Mouse (Mus musculus) embryonic facial prominence, embryonic 14.5 days (tissue): Measurements from ENCODE around the gene Rapgef2. TPM values are rescaled to one million over a fixed set of nuclear protein-coding genes. Genes with fewer than 3 reads are reported as not detected.

Source experiments
- ATAC-seq: fragments of 200-750 bp; cut with Nextera tagmentation; 2 replicates; pipeline ENCODE4 v1.8.0; 2017; ENCODE audit warnings: low read depth, moderate number of reproducible peaks, moderate TSS enrichment
- DNase-seq: peaks from one replicate; pipeline ENCODE4 v3.0.0-alpha.2; 2015; ENCODE audit warnings: low spot score
- H3K27ac ChIP-seq: fragments of 300-500 bp; sonication (generic); replicated peaks from 2 replicates; pipeline ENCODE4 v1.5.1; 2014; ENCODE audit warnings: low read depth, mild to moderate bottlenecking, low read length, moderate library complexity
- H3K27me3 ChIP-seq: fragments of 300-500 bp; sonication (generic); replicated peaks from 2 replicates; pipeline ENCODE4 v1.6.1; 2014; ENCODE audit warnings: low read length; ENCODE audit not compliant: control insufficient read depth, insufficient read depth
- H3K36me3 ChIP-seq: fragments of 300-500 bp; sonication (generic); 2 replicates; pipeline ENCODE4 v1.6.1; 2014; ENCODE audit warnings: low read length, mixed read lengths; ENCODE audit not compliant: control insufficient read depth, insufficient read depth
- H3K4me1 ChIP-seq: fragments of 300-500 bp; sonication (generic); 2 replicates; pipeline ENCODE4 v1.6.1; 2014; ENCODE audit warnings: antibody characterized with exemption, low read length; ENCODE audit not compliant: control insufficient read depth, insufficient read depth
- H3K4me2 ChIP-seq: fragments of 300-500 bp; sonication (generic); 2 replicates; pipeline ENCODE4 v1.6.1; 2014; ENCODE audit warnings: low read depth, mild to moderate bottlenecking, low read length, moderate library complexity, mixed read lengths
- H3K4me3 ChIP-seq: fragments of 300-500 bp; sonication (generic); 2 replicates; pipeline ENCODE4 v1.5.1; 2014; ENCODE audit warnings: low read depth, mild to moderate bottlenecking, low read length
- H3K9ac ChIP-seq: fragments of 300-500 bp; sonication (generic); 2 replicates; pipeline ENCODE4 v1.6.1; 2014; ENCODE audit warnings: low read depth, mild to moderate bottlenecking, low read length, moderate library complexity, mixed read lengths
- H3K9me3 ChIP-seq: fragments of 300-500 bp; sonication (generic); 2 replicates; pipeline ENCODE4 v1.6.1; 2016; ENCODE audit warnings: low read length; ENCODE audit not compliant: control insufficient read depth
- WGBS: fragments of 180-500 bp; shearing (Covaris S2); extraction: QIAGEN DNeasy Blood & Tissue Kit; methylation state at CpG from one replicate; pipeline ENCODE4 v1.1.7; 2014; 5-methylcytosine and 5-hydroxymethylcytosine counted together
- polyA plus RNA-seq: library from polyadenylated mRNA; unstranded; fragments of >200 nt; fragmentation: Nextera tagmentation; extraction: Ambion mirVana; gene quantifications from 2 replicates; pipeline ENCODE4 v1.2.1, GENCODE M21; 2014

The Rapgef2 gene
- polyA plus RNA-seq, 1 experiment from 2014 or later: 8.5 TPM

DNA sequence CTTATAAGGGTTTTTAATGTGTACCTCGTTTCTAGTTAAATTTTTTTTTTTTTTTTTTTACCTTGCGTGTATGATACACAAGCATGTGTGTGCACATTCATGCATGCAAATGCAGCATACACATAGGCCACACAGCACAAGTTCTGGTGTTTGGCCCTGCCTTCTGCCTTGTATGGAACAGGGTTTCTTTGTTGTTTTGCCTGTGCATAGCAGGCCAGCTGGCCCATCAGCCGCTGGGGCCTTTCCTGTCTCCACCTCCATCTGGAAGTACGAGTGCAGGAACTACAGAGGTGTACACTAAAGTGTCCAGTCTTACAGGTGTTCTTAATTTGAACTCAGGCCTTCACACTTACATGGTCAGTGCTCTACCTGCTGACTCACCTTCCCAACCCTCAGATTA lies 80.3 kb downstream of the Rapgef2 start:
- WGBS: 63% methylated on average over 4 of the region's 4 CpGs

DNA sequence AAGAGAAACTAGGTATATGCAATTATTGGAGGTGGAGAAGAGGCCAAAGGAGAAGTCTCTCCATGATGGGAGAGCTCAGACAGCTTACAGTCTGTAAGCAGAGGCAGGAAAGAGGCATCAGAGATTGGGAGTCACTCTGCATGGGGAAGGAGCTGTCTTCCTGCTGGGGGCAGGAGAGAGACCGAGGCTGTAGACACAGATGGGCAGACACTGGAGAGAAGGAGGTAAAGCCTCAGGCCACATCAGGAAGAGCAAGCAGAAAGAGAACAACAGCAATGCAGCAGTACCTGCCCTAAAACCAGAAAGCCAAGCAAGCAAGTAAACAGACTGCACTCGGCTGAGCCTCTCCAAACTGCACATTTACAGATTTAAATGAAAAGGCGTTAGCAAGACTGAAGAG lies 81.2 kb downstream of the Rapgef2 start:
- peaks cover 4% of the 10 kb centered on the region; the same call in 1 of the 2 replicates for H3K36me3 ChIP-seq
- no peaks in the 10 kb centered on the region for H3K9me3 ChIP-seq
- no peaks in the 10 kb centered on the region for H3K27me3 ChIP-seq
- no peak overlapping the region for H3K4me3 ChIP-seq
- DNase-seq (no peak), ATAC-seq (no peak)
- H3K9ac ChIP-seq: no peak overlapping the region
- no peak overlapping the region for H3K27ac ChIP-seq
- peaks cover 13% of the 10 kb centered on the region for H3K4me1 ChIP-seq
- H3K4me2 ChIP-seq: no peak overlapping the region
- WGBS: 29% methylated on average over 3 of the region's 3 CpGs

More for the DNA sequence above, 80.3 kb downstream of the Rapgef2 start:
- H3K9ac ChIP-seq: no peak overlapping the region
- H3K27ac ChIP-seq: no peak overlapping the region
- no peaks in the 10 kb centered on the region for H3K27me3 ChIP-seq
- H3K36me3 ChIP-seq: peaks cover 4% of the 10 kb centered on the region; the same call in 1 of the 2 replicates
- H3K9me3 ChIP-seq: no peaks in the 10 kb centered on the region
- no peak overlapping the region for H3K4me2 ChIP-seq
- DNase-seq (no peak), ATAC-seq (no peak)
- H3K4me1 ChIP-seq: peaks cover 13% of the 10 kb centered on the region
- no peak overlapping the region for H3K4me3 ChIP-seq

DNA sequence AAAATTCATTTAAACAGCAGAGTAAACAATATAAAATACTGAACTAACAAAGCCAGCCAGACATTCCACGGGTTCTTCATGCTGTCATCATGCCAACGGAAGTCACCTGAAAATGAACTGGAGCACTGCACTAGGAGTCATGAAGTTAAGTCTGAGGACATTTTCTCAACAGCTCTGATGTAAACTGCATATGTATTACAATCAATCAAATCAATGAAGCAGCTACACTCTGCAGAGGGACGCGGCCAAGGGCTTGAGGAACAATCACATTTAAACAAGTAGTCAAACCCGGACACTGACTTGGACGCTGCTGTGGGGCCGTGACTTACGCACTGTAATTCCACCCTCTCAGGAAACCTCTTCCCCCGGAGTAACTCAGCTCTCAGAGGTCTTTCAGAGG lies 82.1 kb downstream of the Rapgef2 start:
- Histone ChIP-seq H3K4me2 (no peak overlapping the region), H3K4me1 (peaks cover 13% of the 10 kb centered on the region), H3K27ac (no peak overlapping the region), H3K9me3 (no peaks in the 10 kb centered on the region), H3K9ac (no peak overlapping the region), H3K4me3 (no peak overlapping the region), H3K36me3 (peaks cover 4% of the 10 kb centered on the region; the same call in 1 of the 2 replicates), H3K27me3 (no peaks in the 10 kb centered on the region)
- 80% methylated on average over 9 of the region's 9 CpGs for WGBS
- ATAC-seq: no peak
- DNase-seq: no peak

DNA sequence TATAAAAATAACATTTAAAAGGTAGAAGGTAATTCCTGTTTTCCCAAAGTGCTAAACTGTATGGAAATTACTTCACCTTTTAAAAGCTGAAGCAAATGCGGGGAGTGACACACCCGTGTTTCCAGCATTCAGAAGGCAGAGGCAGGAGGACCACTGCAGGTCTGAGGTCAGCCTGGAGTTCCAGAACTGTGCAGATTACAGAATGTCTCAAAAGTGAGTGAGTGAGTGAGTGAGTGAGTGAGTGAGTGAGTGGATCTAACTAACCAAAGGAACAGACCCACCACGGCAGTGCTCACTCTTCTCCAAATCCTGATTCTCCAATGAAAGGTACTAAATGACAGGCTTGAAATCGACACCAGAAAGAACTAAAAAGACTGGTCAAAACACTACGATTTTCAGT lies 82.5 kb downstream of the Rapgef2 start:
- no peak overlapping the region for H3K9ac ChIP-seq
- no peaks in the 10 kb centered on the region for H3K9me3 ChIP-seq
- H3K4me3 ChIP-seq: no peak overlapping the region
- no peak for DNase-seq
- no peaks in the 10 kb centered on the region for H3K27me3 ChIP-seq
- WGBS: 71% methylated on average over 5 of the region's 5 CpGs
- no peak overlapping the region for H3K27ac ChIP-seq
- H3K36me3 ChIP-seq: peaks cover 4% of the 10 kb centered on the region; the same call in 1 of the 2 replicates
- no peak overlapping the region for H3K4me2 ChIP-seq
- H3K4me1 ChIP-seq: peaks cover 13% of the 10 kb centered on the region
- no peak for ATAC-seq

DNA sequence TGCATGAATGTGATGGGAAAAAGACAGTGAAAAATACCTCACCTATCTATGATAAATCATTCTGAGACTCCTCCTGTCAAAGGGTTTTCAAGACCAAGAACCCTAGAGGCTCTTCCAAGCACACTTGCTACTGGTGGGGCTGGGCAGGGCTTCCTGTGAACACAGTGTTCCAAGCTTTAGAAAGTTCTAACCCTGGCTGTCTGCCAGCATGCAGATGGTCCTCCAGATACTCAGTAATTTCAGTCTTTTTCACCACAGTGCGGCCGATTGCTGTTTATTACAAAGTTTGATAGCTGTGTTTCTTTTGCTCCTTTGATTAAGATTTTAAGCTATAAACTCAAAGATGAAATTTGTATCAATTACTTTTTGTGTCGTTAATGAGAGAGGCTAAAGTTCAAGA lies 83.1 kb downstream of the Rapgef2 start:
- H3K27me3 ChIP-seq: no peaks in the 10 kb centered on the region
- no peak overlapping the region for H3K4me2 ChIP-seq
- H3K4me3 ChIP-seq: no peak overlapping the region
- H3K9ac ChIP-seq: no peak overlapping the region
- WGBS: 40% methylated on average over 3 of the region's 3 CpGs
- ATAC-seq: no peak
- no peak overlapping the region for H3K27ac ChIP-seq
- peaks cover 13% of the 10 kb centered on the region for H3K4me1 ChIP-seq
- no peaks in the 10 kb centered on the region for H3K9me3 ChIP-seq
- H3K36me3 ChIP-seq: no peaks in the 10 kb centered on the region
- DNase-seq: peak; percentile 88

DNA sequence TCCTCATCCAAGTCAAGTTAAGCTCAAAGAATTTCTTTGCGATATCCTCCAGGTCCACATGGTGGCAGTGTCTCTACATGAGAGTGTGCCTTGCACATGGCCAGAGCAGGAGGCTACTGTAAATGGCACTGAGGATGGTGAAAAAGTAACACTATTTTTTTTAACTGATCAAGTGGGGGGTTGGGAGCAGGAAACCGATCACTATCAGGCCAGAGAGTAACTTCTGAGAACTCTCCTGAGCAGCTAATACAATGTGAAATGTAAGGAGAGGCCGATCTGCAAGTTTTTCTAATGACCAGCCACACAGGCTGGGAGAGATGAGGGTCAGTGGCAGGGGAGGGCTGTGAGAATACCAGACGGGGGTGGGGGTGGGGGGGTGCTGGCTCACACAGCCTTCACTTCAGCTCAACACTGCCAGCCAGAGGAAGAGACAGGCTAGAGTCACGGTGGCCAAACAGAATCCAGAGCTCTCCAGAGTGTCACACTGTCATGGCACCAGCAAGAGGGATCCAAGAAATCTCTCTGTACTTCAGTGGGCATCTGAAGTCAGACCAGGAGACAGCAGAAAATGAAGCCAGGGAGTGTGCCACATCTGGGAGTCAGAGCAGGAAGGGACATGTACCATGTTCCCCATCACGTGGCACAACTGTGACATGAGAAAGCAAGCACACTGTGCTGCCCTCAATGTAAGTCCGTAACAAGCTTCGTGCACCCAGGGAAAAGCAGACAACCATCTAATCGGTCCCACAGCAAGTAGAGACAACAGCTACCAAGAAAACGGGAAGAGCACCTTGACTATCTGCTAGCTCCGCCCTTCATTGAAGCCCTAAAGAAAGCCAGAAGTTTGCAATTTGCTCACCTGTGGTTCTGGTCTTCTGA lies 83.8 kb downstream of the Rapgef2 start:
- no peaks in the 10 kb centered on the region for H3K27me3 ChIP-seq
- H3K9me3 ChIP-seq: no peaks in the 10 kb centered on the region
- no peak overlapping the region for H3K9ac ChIP-seq
- 0 out of 2 replicates have a peak overlapping the region, but pooled peaks have one; percentile 10 for H3K4me2 ChIP-seq
- peaks cover 13% of the 10 kb centered on the region for H3K4me1 ChIP-seq
- no peaks in the 10 kb centered on the region for H3K36me3 ChIP-seq
- WGBS: 40% methylated on average over 11 of the region's 11 CpGs
- H3K4me3 ChIP-seq: no peak overlapping the region
- DNase-seq: peak; percentile 87
- ATAC-seq: peak; percentile 66
- H3K27ac ChIP-seq: no peak overlapping the region; the same call in 1 of the 2 replicates

DNA sequence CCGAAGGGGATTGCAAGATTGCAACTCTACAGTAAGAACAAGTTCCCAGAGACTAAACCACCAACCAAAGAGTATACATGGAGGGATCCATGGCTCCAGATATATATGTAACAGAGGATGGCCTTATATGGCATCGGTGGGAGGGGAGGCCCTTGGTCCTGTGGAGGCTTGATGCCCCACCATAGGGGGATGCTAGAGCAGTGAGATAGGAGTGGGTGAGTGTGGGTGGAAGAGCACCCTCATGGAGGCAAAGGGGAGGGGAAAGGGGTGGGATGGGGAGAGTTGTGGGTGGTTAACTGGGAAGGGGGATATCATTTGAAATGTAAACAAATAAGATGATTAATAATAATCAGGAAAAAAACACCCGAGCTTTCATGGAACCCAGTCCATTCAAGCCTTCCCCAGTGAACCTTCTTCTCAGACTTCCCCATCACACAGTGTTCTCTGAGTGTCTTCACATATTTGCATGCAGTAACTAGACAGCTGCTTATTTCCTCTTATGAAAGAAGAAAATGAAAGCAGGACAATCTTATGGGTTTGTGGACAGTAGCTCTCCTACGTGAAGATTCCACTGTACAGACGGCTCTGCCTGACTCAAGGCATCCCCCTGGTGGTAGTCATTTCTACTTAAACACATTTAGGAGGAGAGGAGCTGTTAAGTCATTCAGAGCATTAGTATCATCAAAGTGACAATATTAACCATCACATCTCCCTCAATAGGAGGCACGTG lies 89.4 kb downstream of the Rapgef2 start:
- no peaks in the 10 kb centered on the region for H3K27me3 ChIP-seq
- H3K4me1 ChIP-seq: 0 out of 2 replicates have a peak, but pooled peaks cover 7% of the 10 kb centered on the region
- H3K9ac ChIP-seq: no peak overlapping the region
- ATAC-seq (peak; percentile 55; the same call in 1 of the 2 replicates), DNase-seq (peak; percentile 90)
- H3K36me3 ChIP-seq: no peaks in the 10 kb centered on the region
- 60% methylated on average over 6 of the region's 6 CpGs for WGBS
- H3K9me3 ChIP-seq: no peaks in the 10 kb centered on the region
- no peak overlapping the region for H3K27ac ChIP-seq
- H3K4me2 ChIP-seq: no peak overlapping the region
- no peak overlapping the region for H3K4me3 ChIP-seq

DNA sequence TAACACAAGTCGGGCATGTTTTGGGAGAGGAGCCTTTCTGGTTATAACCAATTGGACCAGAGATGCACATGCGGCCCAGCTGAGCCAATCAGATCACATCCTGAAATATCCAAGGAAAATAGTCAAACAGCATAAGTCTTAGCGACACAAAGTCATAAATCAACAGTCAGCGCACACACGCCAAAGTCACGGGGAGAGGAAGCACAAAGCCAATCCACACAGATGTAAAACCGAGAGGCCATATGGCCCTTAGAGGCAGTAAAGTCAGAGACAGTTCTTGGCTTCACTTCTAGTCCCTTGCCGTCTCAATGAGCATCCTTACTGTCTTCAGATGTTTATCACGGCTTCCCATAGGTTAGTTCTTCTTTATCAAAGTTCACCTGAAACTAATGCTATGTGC lies 91.0 kb downstream of the Rapgef2 start:
- H3K27me3 ChIP-seq: no peaks in the 10 kb centered on the region
- no peak overlapping the region for H3K4me2 ChIP-seq
- no peak overlapping the region for H3K4me3 ChIP-seq
- no peak overlapping the region for H3K9ac ChIP-seq
- no peak overlapping the region for H3K27ac ChIP-seq
- 0 out of 2 replicates have a peak, but pooled peaks cover 7% of the 10 kb centered on the region for H3K4me1 ChIP-seq
- DNase-seq (no peak), ATAC-seq (no peak)
- WGBS: 93% methylated on average over 9 of the region's 9 CpGs
- no peaks in the 10 kb centered on the region for H3K9me3 ChIP-seq
- no peaks in the 10 kb centered on the region for H3K36me3 ChIP-seq
